ENCODE assay signal across 8 mouse cellular contexts in the genomic region with DNA sequence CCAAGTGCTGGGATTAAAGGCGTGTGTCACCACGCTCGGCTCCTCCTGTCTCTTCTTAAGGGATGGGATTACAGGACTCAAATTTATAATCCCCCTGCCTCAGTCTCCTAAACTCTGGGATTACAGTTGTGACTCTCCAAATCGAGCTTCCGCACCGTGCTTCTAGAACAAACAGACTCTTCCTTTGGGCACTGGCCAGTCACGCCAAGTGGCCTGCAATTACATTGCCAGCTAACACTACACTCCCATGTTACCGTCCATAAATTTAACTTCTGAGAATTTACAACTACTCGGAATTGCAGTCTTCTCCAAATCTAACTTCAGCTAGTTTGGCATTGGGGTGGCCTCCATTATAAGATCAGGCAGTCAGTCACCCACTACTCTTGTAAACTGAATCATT. TPM values are rescaled to one million over a fixed set of nuclear protein-coding genes. Genes with fewer than 3 reads are reported as not detected.
A peak's percentile ranks its signal among the peaks of the same experiment; 100 is the strongest.
DNase-seq lines count a peak whose midpoint lies in the region; ATAC-seq and TF ChIP-seq lines count a peak whose summit lies in the region.

No protein-coding gene starts in this region.

- H3K36me3 ChIP-seq in testis, adult 2 months (ENCODE audit: control insufficient read depth, insufficient read depth, low read length), result no peaks in the 10 kb centered on the region
- peaks cover 16% of the 10 kb centered on the region for H3K36me3 ChIP-seq in liver, embryonic 15.5 days (replicated peaks)

- intact Hi-C loops in left cerebral cortex, postnatal 4 days (cut with DNase I), result no loop called here
- intact Hi-C loops in left cerebral cortex, postnatal 25 days (cut with DNase I), result loop anchor here (2.0 to 5.0 kb wide), 2 partner anchors 42 to 100 kb away; a partner anchor contains a TSS

- peak overlapping the region; percentile 90 for H3K9ac ChIP-seq in liver, embryonic 15.5 days

- H3K27me3 ChIP-seq in testis, adult 2 months (ENCODE audit: control insufficient read depth, insufficient read depth, low read length), result no peaks in the 10 kb centered on the region
- no peaks in the 10 kb centered on the region for H3K27me3 ChIP-seq in liver, embryonic 15.5 days

- peak overlapping the region; percentile 20; the same call in 1 of the 2 replicates for H3K4me3 ChIP-seq in testis, adult 2 months (ENCODE audit: control insufficient read depth, low read depth, low read length)
- peak overlapping the region; percentile 85 for H3K4me3 ChIP-seq in liver, embryonic 15.5 days (replicated peaks)

- peak overlapping the region; percentile 81 for H3K4me2 ChIP-seq in liver, embryonic 15.5 days

- peaks cover 20% of the 10 kb centered on the region for H3K4me1 ChIP-seq in testis, adult 2 months (ENCODE audit: control insufficient read depth, insufficient read depth, low read length)
- H3K4me1 ChIP-seq in liver, embryonic 15.5 days (replicated peaks), result peaks cover 85% of the 10 kb centered on the region

- no peak for ATAC-seq in liver, embryonic 15.5 days (ENCODE audit: insufficient read depth)
- no peak for ATAC-seq in CD4-positive, CD25-positive, alpha-beta regulatory T cell, adult 4 months

- no peak for TF ChIP-seq POLR2A in testis, adult 2 months (IDR thresholded peaks at IDR 0.05; ENCODE audit: control insufficient read depth, low read depth, low read length)

- no peaks in the 10 kb centered on the region for H3K9me3 ChIP-seq in liver, embryonic 15.5 days (replicated peaks)

- peak; percentile 50 to 61 for DNase-seq in cerebellum, postnatal 25 days
- no peak for DNase-seq in cerebellum, adult 8-10 months
- DNase-seq in testis, postnatal 14 days (ENCODE audit: low spot score), result no peak
- no peak for DNase-seq in left cerebral cortex, postnatal 4 days
- DNase-seq in left cerebral cortex, postnatal 25 days (ENCODE audit: low spot score in 2 of 2), result no peak

- 68% methylated on average over 9 of the region's 9 CpGs for WGBS in liver, embryonic 15.5 days (ENCODE audit: insufficient replicate concordance)

- TF ChIP-seq CTCF in testis, adult 2 months (IDR thresholded peaks at IDR 0.05; ENCODE audit: control insufficient read depth, insufficient read depth, insufficient replicate concordance, low read depth, low read length), result no peak

- H3K27ac ChIP-seq in testis, adult 2 months (ENCODE audit: control insufficient read depth, insufficient read depth, low read depth, low read length), result no peak overlapping the region
- peak overlapping the region; percentile 98 for H3K27ac ChIP-seq in liver, embryonic 15.5 days (replicated peaks)

RNA-seq across cellular contexts. Expression of a gene that starts 0.5 kb away (rescaled TPM):
- polyA plus RNA-seq in testis, adult 2 months (2012; rRNA removed), result 4.0 and 4.7 TPM in 2 replicates
- polyA plus RNA-seq in liver, embryonic 15.5 days (2015; fragmentation: Nextera tagmentation; extraction: Ambion mirVana), result 11.0 and 12.7 TPM in 2 replicates
- 10 to 100 TPM; 12.0 to 39.6 TPM for polyA plus RNA-seq in CD4-positive, CD25-positive, alpha-beta regulatory T cell, adult 4 months (2017; shearing (Covaris generic))
- total RNA-seq in left cerebral cortex, postnatal 4 days (2021), result 10 to 100 TPM; 27.7 to 36.2 TPM
- total RNA-seq in left cerebral cortex, postnatal 25 days (2021), result 10 to 100 TPM; 22.3 to 28.6 TPM

RNA-seq across cellular contexts. Expression of a gene that starts 40.8 kb away (rescaled TPM):
- 122 and 154 TPM in 2 replicates for polyA plus RNA-seq in testis, adult 2 months (2012; rRNA removed)
- 539 and 552 TPM in 2 replicates for polyA plus RNA-seq in liver, embryonic 15.5 days (2015; fragmentation: Nextera tagmentation; extraction: Ambion mirVana)
- polyA plus RNA-seq in CD4-positive, CD25-positive, alpha-beta regulatory T cell, adult 4 months (2017; shearing (Covaris generic)), result 1,000 to 10,000 TPM; 3,782 to 4,433 TPM
- total RNA-seq in left cerebral cortex, postnatal 4 days (2021), result 100 to 1,000 TPM; 535 to 552 TPM
- total RNA-seq in left cerebral cortex, postnatal 25 days (2021), result 100 to 1,000 TPM; 457 to 461 TPM

RNA-seq across cellular contexts. Expression of a gene that starts 41.1 kb away (rescaled TPM):
- polyA plus RNA-seq in testis, adult 2 months (2012; rRNA removed), result 0.38 and 0.95 TPM in 2 replicates
- 0.54 and 0.55 TPM in 2 replicates for polyA plus RNA-seq in liver, embryonic 15.5 days (2015; fragmentation: Nextera tagmentation; extraction: Ambion mirVana)
- under 1 TPM in 1 of 2 experiments, not detected in 1; 0.13 TPM for polyA plus RNA-seq in CD4-positive, CD25-positive, alpha-beta regulatory T cell, adult 4 months (2017; shearing (Covaris generic))
- 10 to 100 TPM; 80.4 to 83.1 TPM for total RNA-seq in left cerebral cortex, postnatal 4 days (2021)
- 100 to 1,000 TPM; 119 to 121 TPM for total RNA-seq in left cerebral cortex, postnatal 25 days (2021)

RNA-seq across cellular contexts. Expression of a gene that starts 41.3 kb away (rescaled TPM):
- 7.9 and 8.5 TPM in 2 replicates for polyA plus RNA-seq in testis, adult 2 months (2012; rRNA removed)
- 12.7 and 13.0 TPM in 2 replicates for polyA plus RNA-seq in liver, embryonic 15.5 days (2015; fragmentation: Nextera tagmentation; extraction: Ambion mirVana)
- under 1 TPM; 0.86 to 0.94 TPM for polyA plus RNA-seq in CD4-positive, CD25-positive, alpha-beta regulatory T cell, adult 4 months (2017; shearing (Covaris generic))
- 100 to 1,000 TPM; 175 to 191 TPM for total RNA-seq in left cerebral cortex, postnatal 4 days (2021)
- total RNA-seq in left cerebral cortex, postnatal 25 days (2021), result 100 to 1,000 TPM; 463 to 509 TPM

Comparison
In these comparisons a context has a peak if more than half of its experiments do, and no peak if none do; other contexts are left out.
1. DNase-seq: peak in cerebellum, postnatal 25 days (2 of 2); none in cerebellum, adult 8-10 months (single experiment), testis, postnatal 14 days (single experiment), left cerebral cortex, postnatal 4 days (single experiment) and left cerebral cortex, postnatal 25 days (0 of 2).